Mouse (Mus musculus) small intestine, adult 2 months (tissue): ENCODE data around the gene Rnpep. TPM values are rescaled to one million over a fixed set of nuclear protein-coding genes. Genes with fewer than 3 reads are reported as not detected.

Source experiments
- H3K27ac ChIP-seq: fragments of 200-500 bp; 2 replicates; pipeline ENCODE4 v1.5.1; 2012; ENCODE audit warnings: low read depth, low read length, control low read depth, inconsistent platforms; ENCODE audit not compliant: insufficient read depth
- H3K27me3 ChIP-seq: fragments of 200-500 bp; 2 replicates; pipeline ENCODE4 v1.6.1; 2012; ENCODE audit warnings: mild to moderate bottlenecking, moderate library complexity, low read length, inconsistent platforms; ENCODE audit not compliant: control insufficient read depth, insufficient read depth
- H3K36me3 ChIP-seq: fragments of 200-500 bp; 2 replicates; pipeline ENCODE4 v1.6.1; 2012; ENCODE audit warnings: mild to moderate bottlenecking, low read length, control low read depth, inconsistent platforms; ENCODE audit not compliant: control insufficient read depth, insufficient read depth
- H3K4me1 ChIP-seq: fragments of 200-500 bp; 2 replicates; pipeline ENCODE4 v1.6.1; 2012; ENCODE audit warnings: low read length, inconsistent platforms, mixed read lengths; ENCODE audit not compliant: control insufficient read depth, insufficient read depth, insufficient read length
- H3K4me3 ChIP-seq: fragments of 200-500 bp; 2 replicates; pipeline ENCODE4 v1.5.1; 2012; ENCODE audit warnings: low read depth, mild to moderate bottlenecking, control low read depth, inconsistent platforms, low read length, moderate library complexity
- CTCF ChIP-seq: fragments of 200-500 bp; IDR thresholded peaks from 2 replicates; pipeline ENCODE4 v1.5.1; 2012; ENCODE audit warnings: low read depth, mild to moderate bottlenecking, control low read depth, inconsistent platforms, low read length, moderate library complexity, mixed read lengths; ENCODE audit not compliant: insufficient replicate concordance, insufficient read length; ENCODE audit errors: extremely low read depth
- POLR2A ChIP-seq: fragments of 200-500 bp; IDR thresholded peaks from 2 replicates; pipeline ENCODE4 v1.6.1; 2012; ENCODE audit warnings: low read depth, mild to moderate bottlenecking, control low read depth, inconsistent platforms, low read length, moderate library complexity
- WGBS: fragments of 180-500 bp; shearing (Covaris S2); methylation state at CpG from one replicate; pipeline ENCODE4 v1.1.7; 2018; 5-methylcytosine and 5-hydroxymethylcytosine counted together
- polyA plus RNA-seq: library from polyadenylated mRNA; depleted of rRNA; stranded (reverse); fragments of >200 nt; gene quantifications from 2 replicates; pipeline ENCODE4 v1.2.3, GENCODE M21; 2012

Gene Rnpep
- polyA plus RNA-seq, 1 experiment = 103 TPM

DNA sequence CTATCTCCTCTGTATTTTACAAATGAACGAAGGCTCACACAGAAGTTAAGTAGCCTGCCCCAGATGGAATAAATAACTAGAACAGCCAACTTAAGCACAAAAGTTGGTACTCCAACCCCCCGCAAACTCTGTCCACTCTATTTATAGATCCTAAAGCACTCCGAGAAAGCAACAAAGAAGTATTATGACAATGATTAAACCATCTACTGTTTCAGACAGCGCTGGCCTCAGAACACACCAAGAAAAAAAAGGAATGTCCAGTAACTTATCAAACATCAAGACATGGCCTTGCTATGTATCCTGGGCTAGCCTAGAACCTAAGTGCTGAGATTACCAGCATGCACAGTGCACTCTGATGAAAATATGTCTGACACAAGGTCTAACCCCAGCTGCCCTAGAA lies 28.3 kb upstream of the Rnpep start:
- 64% methylated on average over 4 of the region's 4 CpGs for WGBS
- TF ChIP-seq CTCF = no peak
- no peak for TF ChIP-seq POLR2A
- Histone ChIP-seq H3K27ac (no peak overlapping the region), H3K27me3 (no peaks in the 10 kb centered on the region), H3K36me3 (peaks cover 21% of the 10 kb centered on the region), H3K4me1 (peaks cover 5% of the 10 kb centered on the region), H3K4me3 (no peak overlapping the region)

DNA sequence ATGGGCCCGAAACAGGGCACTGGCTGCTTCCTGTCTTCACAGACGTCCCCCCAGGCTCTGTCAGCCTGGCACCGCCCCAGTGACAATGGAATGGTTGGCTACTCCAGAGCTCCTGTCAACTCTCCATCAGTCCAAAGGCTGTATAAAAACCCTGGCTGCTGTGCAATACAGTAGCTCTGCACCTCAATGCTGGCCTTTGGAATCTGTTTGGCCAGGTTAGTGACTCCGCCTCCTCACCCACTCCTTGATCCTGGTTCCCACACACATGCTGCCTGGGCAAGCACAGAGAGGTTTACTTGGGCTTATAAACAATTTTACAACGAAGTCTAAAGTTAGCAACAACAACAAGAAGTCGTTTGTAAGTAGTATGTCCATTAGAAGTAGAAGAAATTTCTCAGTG lies 27.5 kb upstream of the Rnpep start:
- Histone ChIP-seq H3K36me3 (peaks cover 25% of the 10 kb centered on the region), H3K4me1 (peaks cover 5% of the 10 kb centered on the region), H3K4me3 (no peak overlapping the region), H3K27me3 (no peaks in the 10 kb centered on the region), H3K27ac (no peak overlapping the region)
- WGBS = 38% methylated on average over 6 of the region's 6 CpGs
- no peak for TF ChIP-seq POLR2A
- no peak for TF ChIP-seq CTCF

GRCm38 (mm10) chr1:135290908-135291307 lies 7.0 kb upstream of the Rnpep start:
- H3K27me3 ChIP-seq = no peaks in the 10 kb centered on the region
- H3K4me3 ChIP-seq = no peak overlapping the region
- peaks cover 11% of the 10 kb centered on the region; the same call in 1 of the 2 replicates for H3K4me1 ChIP-seq
- WGBS = 82% methylated on average over 5 of the region's 5 CpGs
- H3K36me3 ChIP-seq = peaks cover 4% of the 10 kb centered on the region; the same call in 1 of the 2 replicates
- no peak overlapping the region for H3K27ac ChIP-seq
- TF ChIP-seq CTCF (no peak), POLR2A (no peak)

DNA sequence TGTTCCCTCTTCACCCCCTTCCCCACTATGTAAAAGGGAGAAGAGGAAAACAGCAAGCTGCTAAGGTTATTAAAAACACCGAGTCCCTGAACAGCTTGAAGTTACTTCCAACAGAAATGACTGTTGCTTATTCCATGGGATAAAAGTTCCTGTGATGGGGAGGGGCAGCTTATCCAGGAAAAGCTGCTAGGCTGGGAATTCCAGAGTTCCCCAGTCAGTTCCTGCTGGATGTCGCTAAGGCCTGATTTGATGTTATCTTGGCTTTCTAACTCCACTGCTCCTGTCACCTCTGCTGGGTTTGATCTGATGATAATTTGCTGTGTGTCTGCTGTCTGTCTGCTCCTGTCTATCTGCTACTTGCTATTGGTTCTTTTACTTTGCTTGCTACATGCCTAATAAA lies 2.4 kb upstream of the Rnpep start:
- no peak overlapping the region for H3K4me3 ChIP-seq
- WGBS = 62% methylated on average over 2 of the region's 2 CpGs
- no peak overlapping the region for H3K27ac ChIP-seq
- no peaks in the 10 kb centered on the region for H3K36me3 ChIP-seq
- H3K4me1 ChIP-seq = peaks cover 13% of the 10 kb centered on the region; the same call in 1 of the 2 replicates
- no peaks in the 10 kb centered on the region for H3K27me3 ChIP-seq
- TF ChIP-seq POLR2A (no peak), CTCF (no peak)

DNA sequence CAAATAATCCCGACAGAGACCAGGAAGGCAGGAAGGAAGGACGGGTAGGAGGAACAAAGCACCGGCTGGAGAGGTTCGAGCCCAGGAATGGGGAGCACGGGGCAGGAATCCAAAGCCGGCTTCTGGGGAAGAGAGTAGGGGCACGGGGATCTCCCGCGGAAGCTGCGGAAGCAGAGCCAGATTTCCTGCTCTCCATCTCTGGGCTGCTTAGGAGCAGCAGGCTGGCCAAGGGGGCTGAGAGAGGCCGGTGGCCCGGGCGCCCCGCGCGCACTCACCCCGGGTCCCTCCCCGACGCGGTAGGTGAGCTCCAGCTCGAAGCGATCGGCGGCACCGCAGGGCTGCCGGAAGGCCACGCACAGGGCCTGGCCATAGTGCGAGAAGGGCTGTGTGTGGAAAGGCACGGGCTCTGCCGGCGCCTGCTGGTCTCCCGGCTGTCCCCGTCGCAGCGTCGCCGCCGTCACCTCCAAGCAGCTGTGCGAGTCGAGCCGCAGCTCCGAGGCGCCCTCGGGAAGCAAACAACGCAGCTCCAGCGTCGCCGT lies 528 bp downstream of the Rnpep start:
- no peak for TF ChIP-seq POLR2A
- TF ChIP-seq CTCF = no peak
- WGBS = 1% methylated on average over 48 of the region's 48 CpGs
- Histone ChIP-seq H3K4me1 (peaks cover 13% of the 10 kb centered on the region; the same call in 1 of the 2 replicates), H3K4me3 (peak overlapping the region; percentile 77), H3K27ac (peak overlapping the region; percentile 95), H3K36me3 (peaks cover 13% of the 10 kb centered on the region), H3K27me3 (no peaks in the 10 kb centered on the region)

DNA sequence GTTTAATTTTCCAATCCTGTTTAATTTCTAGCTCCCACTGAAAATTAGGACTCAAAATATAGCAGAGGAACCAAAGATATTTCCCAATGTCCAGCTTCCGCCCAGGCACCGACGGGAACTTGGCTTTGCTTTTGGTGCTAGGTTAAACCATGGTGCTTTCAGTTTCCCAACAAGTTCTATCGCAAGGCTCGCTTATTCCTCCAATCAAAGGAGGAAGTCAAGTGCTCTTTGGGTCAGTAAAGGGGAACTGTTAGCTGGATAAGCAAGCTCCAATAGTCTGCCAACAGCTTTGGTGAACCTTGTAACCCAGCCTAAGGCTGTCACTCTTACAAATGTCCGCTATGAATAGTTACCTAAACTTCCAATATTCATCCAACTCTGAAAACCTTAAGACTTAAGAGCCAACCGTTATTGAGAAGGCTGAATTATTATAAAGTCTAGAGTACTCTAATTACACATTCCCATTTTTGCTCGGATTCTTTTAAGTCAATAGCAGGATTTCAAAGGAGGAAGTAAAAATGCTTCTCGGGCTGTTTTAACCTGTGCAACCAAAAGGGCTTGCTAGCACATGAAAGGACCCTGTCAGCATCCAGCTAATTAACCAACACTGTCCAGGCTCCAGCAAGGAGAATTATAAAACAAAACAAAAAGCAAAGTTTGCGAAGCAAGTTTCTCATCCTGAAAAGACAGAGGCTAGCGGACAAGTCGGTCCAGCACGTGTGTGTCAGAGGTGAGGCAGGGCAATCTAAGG lies 1.2 kb downstream of the Rnpep start:
- peaks cover 18% of the 10 kb centered on the region for H3K36me3 ChIP-seq
- H3K27ac ChIP-seq = peak overlapping the region; percentile 95
- 1% methylated on average over 13 of the region's 13 CpGs for WGBS
- H3K4me1 ChIP-seq = peaks cover 10% of the 10 kb centered on the region; the same call in 1 of the 2 replicates
- no peaks in the 10 kb centered on the region for H3K27me3 ChIP-seq
- no peak for TF ChIP-seq CTCF
- TF ChIP-seq POLR2A = no peak
- peak overlapping the region; percentile 77 for H3K4me3 ChIP-seq

GRCm38 (mm10) chr1:135281841-135282240 lies 2.0 kb downstream of the Rnpep start:
- 58% methylated on average over 17 of the region's 17 CpGs for WGBS
- peaks cover 9% of the 10 kb centered on the region; the same call in 1 of the 2 replicates for H3K4me1 ChIP-seq
- H3K36me3 ChIP-seq = peaks cover 23% of the 10 kb centered on the region
- H3K27ac ChIP-seq = peak overlapping the region; percentile 95
- no peaks in the 10 kb centered on the region for H3K27me3 ChIP-seq
- peak overlapping the region; percentile 53 for H3K4me3 ChIP-seq
- TF ChIP-seq POLR2A (no peak), CTCF (no peak)
